Mouse (Mus musculus) hindbrain, embryonic 14.5 days (tissue): ENCODE measurements at regions not wholly inside any gene's neighbourhood (a gene's known extent, or its start where the extent isn't known, plus 50 kb on each side); places are given as distances from the start of the nearest gene placed in this dataset.
A peak's percentile ranks its signal among the peaks of the same experiment; 100 is the strongest.
"Not testable (repeated sequence)": the region's sequence is repeated elsewhere in the genome, so short reads cannot be mapped to it uniquely, and the experiment has no call there.

Source experiments
- ATAC-seq: fragments of 200-750 bp; cut with Nextera tagmentation; 2 replicates; pipeline ENCODE4 v1.8.0; 2017; ENCODE audit warnings: moderate number of reproducible peaks, mild to moderate bottlenecking, moderate TSS enrichment, moderate library complexity; ENCODE audit not compliant: low FRiP score
- DNase-seq: peaks from one replicate; pipeline ENCODE4 v3.0.0-alpha.2; 2015; ENCODE audit warnings: low spot score
- H3K27ac ChIP-seq: fragments of 300-500 bp; sonication (generic); 2 replicates; pipeline ENCODE4 v1.5.1; 2014; ENCODE audit warnings: mild to moderate bottlenecking, moderate library complexity
- H3K27me3 ChIP-seq: fragments of 300-500 bp; sonication (generic); 2 replicates; pipeline ENCODE4 v1.6.1; 2014; ENCODE audit warnings: mild to moderate bottlenecking, low read length, mixed read lengths; ENCODE audit not compliant: control insufficient read depth, insufficient read depth
- H3K36me3 ChIP-seq: fragments of 300-500 bp; sonication (generic); replicated peaks from 2 replicates; pipeline ENCODE4 v1.6.1; 2014; ENCODE audit not compliant: control insufficient read depth, insufficient read depth
- H3K4me1 ChIP-seq: fragments of 300-500 bp; sonication (generic); replicated peaks from 2 replicates; pipeline ENCODE4 v1.6.1; 2014; ENCODE audit warnings: antibody characterized with exemption, low read length, mixed read lengths; ENCODE audit not compliant: control insufficient read depth, insufficient read depth
- H3K4me2 ChIP-seq: fragments of 300-500 bp; sonication (generic); replicated peaks from 2 replicates; pipeline ENCODE4 v1.6.1; 2014; ENCODE audit warnings: mild to moderate bottlenecking, moderate library complexity
- H3K4me3 ChIP-seq: fragments of 300-500 bp; sonication (generic); replicated peaks from 2 replicates; pipeline ENCODE4 v1.5.1; 2014; ENCODE audit warnings: mild to moderate bottlenecking, low read length
- H3K9ac ChIP-seq: fragments of 300-500 bp; sonication (generic); 2 replicates; pipeline ENCODE4 v1.6.1; 2014
- H3K9me3 ChIP-seq: fragments of 300-500 bp; sonication (generic); 2 replicates; pipeline ENCODE4 v1.6.1; 2016; ENCODE audit warnings: low read length; ENCODE audit not compliant: control insufficient read depth
- WGBS: fragments of 180-500 bp; shearing (Covaris S2); extraction: QIAGEN DNeasy Blood & Tissue Kit; methylation state at CpG from one replicate; pipeline ENCODE4 v1.1.7; 2014; 5-methylcytosine and 5-hydroxymethylcytosine counted together

DNA sequence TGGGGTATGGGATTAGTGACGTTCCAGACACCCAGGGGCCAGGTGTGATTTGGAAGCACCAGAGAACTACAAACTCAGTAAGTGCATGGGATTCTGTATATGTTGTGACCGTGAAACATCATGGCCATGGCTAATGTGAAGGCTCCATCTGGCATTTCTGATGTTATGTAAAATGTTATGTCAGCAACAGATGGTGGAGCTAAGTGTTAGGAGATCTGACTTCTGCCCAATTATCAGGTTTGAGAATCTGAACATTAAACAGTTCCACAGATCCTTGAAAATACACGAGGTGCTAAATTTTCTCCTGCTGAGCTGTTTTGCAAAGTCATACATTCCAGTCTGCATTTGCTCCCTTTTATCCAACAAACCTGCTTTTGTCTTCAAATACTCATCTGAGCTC is 223.6 kb upstream of the Egfl6 start:
- 46% methylated on average over 3 of the region's 3 CpGs for WGBS
- Histone ChIP-seq H3K27ac (no peak overlapping the region), H3K27me3 (peaks cover 17% of the 10 kb centered on the region), H3K4me2 (no peak overlapping the region), H3K36me3 (no peaks in the 10 kb centered on the region), H3K9me3 (no peaks in the 10 kb centered on the region), H3K4me1 (no peaks in the 10 kb centered on the region), H3K4me3 (no peak overlapping the region), H3K9ac (no peak overlapping the region)
- ATAC-seq: no peak
- no peak for DNase-seq

DNA sequence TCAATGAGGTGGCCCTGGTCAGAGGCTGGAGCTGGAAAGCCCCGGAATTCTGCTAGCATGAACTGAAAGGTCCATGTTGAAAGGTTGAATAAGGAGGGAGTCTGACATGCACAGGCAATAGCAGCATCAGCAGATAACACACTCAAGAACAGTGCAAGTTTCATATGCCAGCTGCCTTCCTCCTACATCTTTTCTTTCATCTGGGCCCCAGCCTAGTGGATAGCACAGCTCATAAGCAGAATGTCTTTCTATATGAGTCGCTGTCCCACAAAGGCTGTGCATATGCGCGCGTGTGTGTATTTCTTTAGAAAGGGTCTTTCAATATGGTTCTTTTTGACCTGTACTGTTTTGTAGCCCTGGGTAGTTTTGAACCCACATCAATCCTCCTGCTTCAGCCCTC is 222.7 kb upstream of the Egfl6 start:
- peaks cover 20% of the 10 kb centered on the region for H3K27me3 ChIP-seq
- H3K9ac ChIP-seq: no peak overlapping the region
- H3K9me3 ChIP-seq: no peaks in the 10 kb centered on the region
- H3K4me2 ChIP-seq: no peak overlapping the region
- no peak overlapping the region for H3K4me3 ChIP-seq
- H3K27ac ChIP-seq: no peak overlapping the region
- H3K36me3 ChIP-seq: no peaks in the 10 kb centered on the region
- WGBS: 79% methylated on average over 5 of the region's 5 CpGs
- ATAC-seq: no peak
- no peak for DNase-seq
- no peaks in the 10 kb centered on the region; the same call in 1 of the 2 replicates for H3K4me1 ChIP-seq

DNA sequence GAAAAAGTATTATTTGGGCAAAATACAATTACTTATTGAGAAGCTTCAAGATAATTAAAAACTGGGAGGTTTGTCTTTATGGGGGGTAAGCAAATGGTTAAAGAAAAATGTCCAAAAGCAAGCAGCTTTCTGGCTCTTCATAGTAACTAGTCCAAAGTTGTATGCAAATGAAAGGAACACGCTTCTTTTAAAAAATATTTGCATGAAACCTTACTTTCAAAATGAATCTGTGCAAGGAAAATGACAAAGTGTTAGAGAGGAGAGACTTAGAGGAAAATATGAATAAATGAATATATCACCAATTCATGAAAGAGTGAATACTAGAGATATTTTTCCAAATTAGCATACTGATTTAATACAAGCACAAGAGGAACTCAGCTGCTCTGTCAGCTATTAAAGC is 220.4 kb upstream of the Egfl6 start:
- H3K4me1 ChIP-seq: no peaks in the 10 kb centered on the region; the same call in 1 of the 2 replicates
- H3K9me3 ChIP-seq: no peaks in the 10 kb centered on the region
- ATAC-seq (no peak), DNase-seq (no peak)
- H3K27ac ChIP-seq: no peak overlapping the region
- H3K9ac ChIP-seq: no peak overlapping the region
- H3K4me2 ChIP-seq: no peak overlapping the region
- no peak overlapping the region for H3K4me3 ChIP-seq
- 45% methylated on average over 1 of the region's 1 CpGs for WGBS
- peaks cover 26% of the 10 kb centered on the region for H3K27me3 ChIP-seq
- H3K36me3 ChIP-seq: no peaks in the 10 kb centered on the region

DNA sequence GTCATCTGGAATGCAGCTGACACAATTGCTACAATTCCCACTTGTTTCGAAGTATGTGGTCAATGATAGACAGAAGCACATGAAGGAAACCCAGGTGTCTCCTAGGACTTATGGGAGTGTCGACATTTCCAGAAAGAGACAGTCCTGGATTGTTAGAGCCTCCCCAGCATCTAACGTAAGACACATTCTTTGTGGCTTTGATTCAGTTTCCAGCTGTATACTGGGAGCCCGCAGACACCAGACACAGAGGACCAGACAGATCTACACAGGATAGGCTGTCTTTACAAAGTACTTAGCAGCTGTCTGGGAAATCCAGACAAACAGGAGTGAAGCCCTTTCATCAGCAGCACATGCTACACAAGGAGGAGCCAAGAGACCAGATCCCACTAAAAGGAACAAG is 220.0 kb upstream of the Egfl6 start:
- ATAC-seq: no peak
- Histone ChIP-seq H3K27me3 (peaks cover 26% of the 10 kb centered on the region), H3K9me3 (no peaks in the 10 kb centered on the region), H3K4me1 (no peaks in the 10 kb centered on the region; the same call in 1 of the 2 replicates), H3K27ac (no peak overlapping the region), H3K4me3 (no peak overlapping the region), H3K9ac (no peak overlapping the region), H3K4me2 (no peak overlapping the region), H3K36me3 (no peaks in the 10 kb centered on the region)
- DNase-seq: no peak
- 37% methylated on average over 4 of the region's 4 CpGs for WGBS

DNA sequence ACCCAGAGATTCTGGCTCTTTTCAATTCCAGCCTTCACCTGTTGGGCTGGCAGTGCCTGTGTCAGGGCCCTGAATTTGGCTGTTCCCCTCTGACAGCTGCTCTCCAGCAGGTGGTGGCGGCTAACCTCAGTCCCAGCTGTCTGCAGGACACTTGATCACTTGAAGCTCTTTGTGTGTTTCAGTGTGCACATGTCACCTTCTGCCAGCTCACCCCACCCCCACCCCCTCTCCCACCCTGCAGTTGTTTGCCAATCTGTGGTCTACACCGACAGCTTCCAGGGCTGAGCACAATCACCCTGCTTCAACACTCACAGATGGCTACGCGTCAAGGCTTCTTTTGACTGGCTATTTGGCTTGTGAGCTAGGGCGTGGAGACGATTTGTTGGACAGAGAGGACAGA is 217.7 kb upstream of the Egfl6 start:
- Histone ChIP-seq H3K4me3 (no peak overlapping the region), H3K27me3 (peaks cover 24% of the 10 kb centered on the region), H3K4me1 (no peaks in the 10 kb centered on the region; the same call in 1 of the 2 replicates), H3K27ac (no peak overlapping the region), H3K9me3 (no peaks in the 10 kb centered on the region), H3K36me3 (no peaks in the 10 kb centered on the region), H3K9ac (no peak overlapping the region), H3K4me2 (no peak overlapping the region)
- ATAC-seq: peak; percentile 88
- no peak for DNase-seq
- 27% methylated on average over 6 of the region's 6 CpGs for WGBS

DNA sequence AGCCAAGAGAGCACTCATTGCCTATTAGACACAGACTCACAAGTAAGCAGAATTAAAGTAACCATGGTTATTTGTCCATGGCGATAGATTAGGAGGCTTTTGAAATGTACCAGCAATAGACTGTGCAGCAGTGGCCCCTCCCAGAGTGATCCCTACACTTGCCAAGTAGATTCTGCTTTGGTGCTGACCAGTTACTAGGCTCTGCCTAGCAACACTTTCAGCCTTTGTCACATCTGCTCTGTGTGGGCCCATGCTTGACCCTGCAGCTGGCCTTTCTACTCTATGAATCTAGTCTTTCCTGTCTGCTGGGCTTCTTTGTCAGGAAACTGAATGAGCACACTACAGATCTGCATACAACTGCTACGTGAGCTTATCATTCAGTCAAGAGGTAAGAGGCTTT is 215.5 kb upstream of the Egfl6 start:
- Histone ChIP-seq H3K36me3 (no peaks in the 10 kb centered on the region), H3K9ac (no peak overlapping the region), H3K4me2 (no peak overlapping the region), H3K27ac (no peak overlapping the region), H3K4me3 (no peak overlapping the region), H3K27me3 (peaks cover 24% of the 10 kb centered on the region), H3K4me1 (no peaks in the 10 kb centered on the region; the same call in 1 of the 2 replicates), H3K9me3 (no peaks in the 10 kb centered on the region)
- DNase-seq (no peak), ATAC-seq (peak; percentile 64; the same call in 1 of the 2 replicates)
- 51% methylated on average over 2 of the region's 2 CpGs for WGBS

- Histone ChIP-seq H3K9ac (no peak overlapping the region), H3K27me3 (peaks cover 7% of the 10 kb centered on the region; the same call in 1 of the 2 replicates), H3K4me1 (no peaks in the 10 kb centered on the region), H3K4me2 (no peak overlapping the region), H3K4me3 (no peak overlapping the region), H3K27ac (no peak overlapping the region), H3K9me3 (no peaks in the 10 kb centered on the region), H3K36me3 (no peaks in the 10 kb centered on the region)
- WGBS: 81% methylated on average over 2 of the region's 2 CpGs
- ATAC-seq (no peak), DNase-seq (no peak)
Measured at GRCm38 (mm10) chrX:166795651-166796050, 210.1 kb upstream of the Egfl6 start.

DNA sequence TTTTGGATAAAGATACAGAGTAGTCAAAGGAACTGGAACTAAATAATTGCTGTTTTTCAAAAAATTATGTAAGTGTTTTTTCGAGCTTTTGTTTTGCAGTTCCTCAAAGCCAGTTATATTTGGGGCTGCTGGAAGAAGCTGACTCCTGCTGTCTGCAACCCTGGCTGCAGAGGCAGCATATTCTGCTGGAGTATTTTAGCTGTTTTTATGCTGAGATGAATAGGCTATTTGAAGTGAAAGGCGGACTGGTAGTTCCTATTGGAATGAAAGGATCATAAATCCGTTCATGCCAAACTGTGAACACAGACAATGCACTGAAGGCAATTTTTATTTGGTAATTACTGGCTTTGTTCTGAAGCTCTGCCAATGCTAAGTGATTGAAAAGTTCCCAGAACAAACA is 203.5 kb upstream of the Egfl6 start:
- Histone ChIP-seq H3K9ac (no peak overlapping the region), H3K27me3 (0 out of 2 replicates have a peak, but pooled peaks cover 9% of the 10 kb centered on the region), H3K36me3 (no peaks in the 10 kb centered on the region), H3K27ac (no peak overlapping the region), H3K9me3 (no peaks in the 10 kb centered on the region), H3K4me2 (no peak overlapping the region), H3K4me1 (no peaks in the 10 kb centered on the region), H3K4me3 (no peak overlapping the region)
- ATAC-seq: no peak
- no peak for DNase-seq
- WGBS: 32% methylated on average over 3 of the region's 3 CpGs

DNA sequence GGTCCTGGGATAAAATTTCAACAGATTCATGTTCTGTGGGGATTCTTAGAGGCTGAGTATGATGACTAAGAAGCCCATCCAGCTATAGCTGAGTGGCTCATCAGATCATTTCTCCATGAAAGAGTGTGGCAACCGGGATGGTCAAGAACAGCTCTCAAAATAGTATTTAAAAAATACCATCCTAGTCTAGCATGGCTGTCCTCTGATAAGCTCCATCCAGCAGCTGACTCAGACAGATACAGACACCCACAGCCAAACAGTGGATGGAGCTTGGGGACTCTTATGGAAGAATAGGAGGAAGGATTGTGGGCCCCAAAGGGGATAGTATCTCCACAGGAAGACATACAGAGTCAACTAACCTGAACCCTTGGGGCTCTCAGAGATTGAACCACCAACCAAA is 201.6 kb upstream of the Egfl6 start:
- 100% methylated on average over 1 of the region's 1 CpGs for WGBS
- not testable (repeated sequence) for H3K9ac ChIP-seq, H3K4me1 ChIP-seq

GRCm38 (mm10) chrX:166785615-166786014 is 200.1 kb upstream of the Egfl6 start:
- 87% methylated on average over 3 of the region's 3 CpGs for WGBS
- no peak overlapping the region for H3K4me2 ChIP-seq

More for the DNA sequence above, 201.6 kb upstream of the Egfl6 start:
- not testable (repeated sequence) for H3K27ac ChIP-seq, DNase-seq, H3K9me3 ChIP-seq, H3K4me2 ChIP-seq, H3K36me3 ChIP-seq, ATAC-seq, H3K4me3 ChIP-seq
- peaks cover 13% of the 10 kb centered on the region; the same call in 1 of the 2 replicates for H3K27me3 ChIP-seq

More at GRCm38 (mm10) chrX:166785615-166786014, 200.1 kb upstream of the Egfl6 start:
- Histone ChIP-seq H3K4me1 (no peaks in the 10 kb centered on the region), H3K9ac (no peak overlapping the region), H3K36me3 (no peaks in the 10 kb centered on the region), H3K27me3 (peaks cover 16% of the 10 kb centered on the region; the same call in 1 of the 2 replicates), H3K4me3 (no peak overlapping the region), H3K27ac (no peak overlapping the region), H3K9me3 (no peaks in the 10 kb centered on the region)
- ATAC-seq: no peak
- no peak for DNase-seq
